Mouse (Mus musculus) left cerebral cortex, adult 8-10 months (tissue): Measurements from ENCODE around the gene 2900026A02Rik. TPM values are rescaled to one million over a fixed set of nuclear protein-coding genes. Genes with fewer than 3 reads are reported as not detected.

ENCODE experiments used
- DNase-seq, 2 experiments: peaks; one replicate each; pipeline ENCODE4 v3.0.0; 2022; ENCODE audit warnings: low spot score in 2 of 2
- total RNA-seq, 4 experiments: library from RNA; stranded (reverse); gene quantifications; 2 replicates each; pipeline ENCODE4 v1.2.4; 2022

Gene 2900026A02Rik
- total RNA-seq, 4 experiments from 2014 or later = 33.9 to 38.7 (median 35.5) TPM

GRCm38 (mm10) chr5:113045511-113046273 lies 175.3 kb downstream of the 2900026A02Rik start:
- peak in 1 of 2 experiments; percentile 66 for DNase-seq

DNA sequence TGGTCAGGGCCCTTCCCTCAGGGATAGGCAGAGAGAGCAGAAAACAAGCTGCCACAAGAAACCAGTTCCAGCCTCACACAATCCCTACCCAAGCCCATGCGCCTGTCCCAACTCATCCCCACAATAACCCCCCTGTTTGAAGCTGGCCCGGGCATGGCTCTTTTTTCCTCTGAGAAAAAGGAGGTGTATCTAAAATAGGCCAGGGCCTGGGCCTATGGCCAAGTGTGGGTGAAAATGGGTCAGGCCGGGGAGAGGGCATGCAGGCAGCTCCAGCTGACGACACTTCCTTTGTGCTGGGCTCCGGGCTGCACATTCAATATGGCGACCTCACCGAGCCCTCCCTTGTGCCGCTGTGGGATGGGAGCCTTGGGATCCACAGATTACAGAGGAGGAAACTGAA lies 177.5 kb downstream of the 2900026A02Rik start:
- peak in 1 of 2 experiments; percentile 73 for DNase-seq

GRCm38 (mm10) chr5:113041567-113042071 lies 179.4 kb downstream of the 2900026A02Rik start:
- peak in 1 of 2 experiments; percentile 75 for DNase-seq

DNA sequence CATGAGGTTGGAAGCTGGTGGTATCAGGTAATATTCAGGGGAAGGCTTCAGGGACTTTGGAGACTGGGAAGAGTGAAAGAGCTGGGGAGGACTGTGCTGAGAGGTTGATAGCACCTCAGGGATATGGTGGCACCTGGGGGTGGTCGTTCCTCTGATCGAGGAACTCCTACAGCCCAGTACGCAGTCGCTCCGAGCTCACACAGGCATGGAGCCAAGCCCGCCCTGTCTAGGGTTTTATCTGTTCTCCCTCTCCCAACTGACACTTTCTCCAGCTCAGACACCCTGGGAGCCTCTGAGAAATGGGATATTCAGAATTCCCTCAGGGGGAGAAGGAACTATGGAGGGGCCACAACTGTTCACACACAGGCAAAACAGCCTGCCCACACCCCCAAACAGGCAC lies 180.3 kb downstream of the 2900026A02Rik start:
- peak in 1 of 2 experiments; percentile 47 for DNase-seq

DNA sequence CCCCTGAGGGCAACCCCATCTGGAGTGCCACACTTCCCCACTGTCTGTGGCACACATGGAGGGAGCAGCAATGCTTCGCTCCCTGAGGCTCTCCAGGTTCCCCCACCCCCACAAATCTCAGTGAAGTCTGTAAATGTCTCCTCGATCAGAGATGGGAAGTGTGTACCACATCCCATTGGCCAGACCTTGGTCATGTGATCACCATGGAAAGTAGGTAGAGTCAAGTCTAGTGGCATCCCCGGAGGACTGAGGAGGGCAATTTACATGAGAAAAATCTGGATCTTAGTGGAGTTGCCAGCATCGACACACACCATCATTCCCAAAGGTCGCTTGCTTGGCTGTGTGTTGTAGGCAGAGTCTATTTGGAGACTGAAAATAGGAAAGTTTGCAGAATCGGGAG lies 182.4 kb downstream of the 2900026A02Rik start:
- no peak for DNase-seq

Other genes with a start within 250 kb of the 2900026A02Rik start
- 10 to 100 TPM; 72.3 to 87.3 (median 75.4) TPM for gene Grk3, start 205.4 kb downstream of the 2900026A02Rik start, total RNA-seq
- gene Crybb2, start 151.1 kb downstream of the 2900026A02Rik start, total RNA-seq = not detected
- gene Crybb3, start 139.7 kb downstream of the 2900026A02Rik start, total RNA-seq = 1 to 10 TPM in 1 of 4 experiments, under 1 TPM in 1, not detected in 2; 0.53 to 2.6 TPM
- not detected for gene Tmem211, start 5.7 kb upstream of the 2900026A02Rik start, total RNA-seq
- 100 to 1,000 TPM in 3 of 4 experiments, 10 to 100 TPM in 1; 84.7 to 123 (median 111) TPM for gene Sgsm1, start 89.5 kb upstream of the 2900026A02Rik start, total RNA-seq
- gene Aym1, start 136.1 kb upstream of the 2900026A02Rik start, total RNA-seq = not detected